Mouse (Mus musculus) intestine, embryonic 14.5 days (tissue): ENCODE data around the gene Wdr92. TPM values are rescaled to one million over a fixed set of nuclear protein-coding genes. Genes with fewer than 3 reads are reported as not detected.

Source experiments
- ATAC-seq: fragments of 200-750 bp; cut with Nextera tagmentation; replicated peaks from 2 replicates; pipeline ENCODE4 v1.8.0; 2017; ENCODE audit warnings: low read depth, moderate number of reproducible peaks, moderate TSS enrichment, moderate library complexity; ENCODE audit not compliant: low FRiP score, low TSS enrichment
- DNase-seq: peaks from one replicate; pipeline ENCODE4 v3.0.0-alpha.2; 2018; ENCODE audit warnings: low spot score
- H3K27ac ChIP-seq: fragments of 300-500 bp; sonication (generic); 2 replicates; pipeline ENCODE4 v1.5.1; 2014; ENCODE audit warnings: low read depth, mild to moderate bottlenecking, control low read depth
- H3K27me3 ChIP-seq: fragments of 300-500 bp; sonication (generic); replicated peaks from 2 replicates; pipeline ENCODE4 v1.6.1; 2014; ENCODE audit warnings: low read length, control low read depth; ENCODE audit not compliant: control insufficient read depth, insufficient read depth
- H3K36me3 ChIP-seq: fragments of 300-500 bp; sonication (generic); 2 replicates; pipeline ENCODE4 v1.6.1; 2014; ENCODE audit warnings: low read length, control low read depth; ENCODE audit not compliant: control insufficient read depth, insufficient read depth
- H3K4me1 ChIP-seq: fragments of 300-500 bp; sonication (generic); replicated peaks from 2 replicates; pipeline ENCODE4 v1.6.1; 2014; ENCODE audit warnings: low read length, control low read depth, mixed read lengths; ENCODE audit not compliant: control insufficient read depth, insufficient read depth
- H3K4me2 ChIP-seq: fragments of 300-500 bp; sonication (generic); 2 replicates; pipeline ENCODE4 v1.6.1; 2014; ENCODE audit warnings: low read length
- H3K4me3 ChIP-seq: fragments of 300-500 bp; sonication (generic); 2 replicates; pipeline ENCODE4 v1.5.1; 2014; ENCODE audit warnings: low read depth, low read length, control low read depth, mixed read lengths
- H3K9ac ChIP-seq: fragments of 300-500 bp; sonication (generic); 2 replicates; pipeline ENCODE4 v1.6.1; 2014; ENCODE audit warnings: mild to moderate bottlenecking, low read length
- H3K9me3 ChIP-seq: fragments of 300-500 bp; sonication (generic); 2 replicates; pipeline ENCODE4 v1.6.1; 2016; ENCODE audit warnings: low read length, control low read depth; ENCODE audit not compliant: control insufficient read depth
- WGBS: fragments of 180-500 bp; shearing (Covaris S2); extraction: QIAGEN DNeasy Blood & Tissue Kit; methylation state at CpG from one replicate; pipeline ENCODE4 v1.1.7; 2014; 5-methylcytosine and 5-hydroxymethylcytosine counted together
- polyA plus RNA-seq: library from polyadenylated mRNA; unstranded; fragments of >200 nt; fragmentation: Nextera tagmentation; extraction: Ambion mirVana; gene quantifications from 2 replicates; pipeline ENCODE4 v1.2.1, GENCODE M21; 2014

Gene Wdr92
- polyA plus RNA-seq, 1 experiment from 2014 or later = 27.0 TPM

- H3K36me3 ChIP-seq = peaks cover 39% of the 10 kb centered on the region
- ATAC-seq = peak; percentile 50; the same call in 1 of the 2 replicates
- no peak overlapping the region for H3K9ac ChIP-seq
- no peaks in the 10 kb centered on the region for H3K27me3 ChIP-seq
- H3K4me3 ChIP-seq = no peak overlapping the region
- H3K4me2 ChIP-seq = no peak overlapping the region
- no peaks in the 10 kb centered on the region for H3K4me1 ChIP-seq
- H3K9me3 ChIP-seq = no peaks in the 10 kb centered on the region
- no peak overlapping the region for H3K27ac ChIP-seq
- 80% methylated on average over 9 of the region's 9 CpGs for WGBS
- no peak for DNase-seq
Measured at GRCm38 (mm10) chr11:17192151-17192844, 10.4 kb downstream of the Wdr92 start.

- Histone ChIP-seq H3K9ac (no peak overlapping the region), H3K27ac (no peak overlapping the region), H3K36me3 (peaks cover 91% of the 10 kb centered on the region), H3K4me2 (no peak overlapping the region), H3K4me3 (no peak overlapping the region), H3K9me3 (no peaks in the 10 kb centered on the region), H3K27me3 (no peaks in the 10 kb centered on the region), H3K4me1 (no peaks in the 10 kb centered on the region)
- DNase-seq (no peak), ATAC-seq (no peak)
- 85% methylated on average over 5 of the region's 5 CpGs for WGBS
Measured at GRCm38 (mm10) chr11:17199170-17199569, 17.3 kb downstream of the Wdr92 start.

GRCm38 (mm10) chr11:17199840-17200501, 18.1 kb downstream of the Wdr92 start:
- Histone ChIP-seq H3K4me2 (no peak overlapping the region), H3K36me3 (peaks cover 91% of the 10 kb centered on the region), H3K27me3 (no peaks in the 10 kb centered on the region), H3K9ac (no peak overlapping the region), H3K4me1 (no peaks in the 10 kb centered on the region), H3K4me3 (no peak overlapping the region), H3K27ac (no peak overlapping the region), H3K9me3 (no peaks in the 10 kb centered on the region)
- 90% methylated on average over 3 of the region's 3 CpGs for WGBS
- ATAC-seq (no peak), DNase-seq (no peak)

GRCm38 (mm10) chr11:17200936-17201335, 19.0 kb downstream of the Wdr92 start:
- DNase-seq (no peak), ATAC-seq (no peak)
- Histone ChIP-seq H3K9me3 (no peaks in the 10 kb centered on the region), H3K4me2 (no peak overlapping the region), H3K4me3 (no peak overlapping the region), H3K27ac (no peak overlapping the region), H3K27me3 (no peaks in the 10 kb centered on the region), H3K36me3 (peaks cover 88% of the 10 kb centered on the region), H3K9ac (no peak overlapping the region), H3K4me1 (no peaks in the 10 kb centered on the region)
- 90% methylated on average over 4 of the region's 4 CpGs for WGBS

- Histone ChIP-seq H3K36me3 (peaks cover 87% of the 10 kb centered on the region), H3K27me3 (no peaks in the 10 kb centered on the region), H3K4me3 (no peak overlapping the region), H3K4me1 (no peaks in the 10 kb centered on the region), H3K27ac (no peak overlapping the region), H3K9ac (no peak overlapping the region), H3K4me2 (no peak overlapping the region), H3K9me3 (no peaks in the 10 kb centered on the region)
- DNase-seq = no peak
- no peak for ATAC-seq
- 91% methylated on average over 6 of the region's 6 CpGs for WGBS
Measured at GRCm38 (mm10) chr11:17202481-17202880, 20.6 kb downstream of the Wdr92 start.

- Histone ChIP-seq H3K4me3 (peak within 1 kb of the TSS; percentile 96), H3K9me3 (no peaks in the 10 kb centered on the region), H3K27ac (peak within 1 kb of the TSS; percentile 90), H3K9ac (peak within 1 kb of the TSS; percentile 90), H3K4me2 (peak within 1 kb of the TSS; percentile 89), H3K4me1 (peaks cover 20% of the 10 kb centered on the region), H3K36me3 (peaks cover 28% of the 10 kb centered on the region), H3K27me3 (no peaks in the 10 kb centered on the region)
- ATAC-seq (peak; percentile 98), DNase-seq (peak; percentile 98)
- WGBS = under 1% methylated on average over 65 of the region's 65 CpGs
Measured at GRCm38 (mm10) chr11:17211258-17212140, 29.6 kb downstream of the Wdr92 start, which contains the start of gene Pno1. Gene Pno1 (minus strand): TSS chr11:17211568.

- peak overlapping the region; percentile 90 for H3K9ac ChIP-seq
- DNase-seq = no peak
- peak overlapping the region; percentile 90; the same call in 1 of the 2 replicates for H3K27ac ChIP-seq
- peaks cover 20% of the 10 kb centered on the region for H3K4me1 ChIP-seq
- H3K27me3 ChIP-seq = no peaks in the 10 kb centered on the region
- no peak for ATAC-seq
- peaks cover 22% of the 10 kb centered on the region for H3K36me3 ChIP-seq
- 2% methylated on average over 10 of the region's 10 CpGs for WGBS
- peak overlapping the region; percentile 89 for H3K4me2 ChIP-seq
- peak overlapping the region; percentile 96 for H3K4me3 ChIP-seq
- no peaks in the 10 kb centered on the region for H3K9me3 ChIP-seq
Measured at GRCm38 (mm10) chr11:17212141-17212495, 30.2 kb downstream of the Wdr92 start.

GRCm38 (mm10) chr11:17212903-17213509, 31.1 kb downstream of the Wdr92 start:
- DNase-seq = no peak
- H3K27ac ChIP-seq = no peak overlapping the region
- peaks cover 15% of the 10 kb centered on the region for H3K36me3 ChIP-seq
- no peak overlapping the region for H3K9ac ChIP-seq
- H3K4me2 ChIP-seq = peak overlapping the region; percentile 89
- H3K4me3 ChIP-seq = peak overlapping the region; percentile 96; the same call in 1 of the 2 replicates
- ATAC-seq = no peak
- no peaks in the 10 kb centered on the region for H3K27me3 ChIP-seq
- WGBS = 70% methylated on average over 5 of the region's 5 CpGs
- H3K4me1 ChIP-seq = peaks cover 20% of the 10 kb centered on the region
- H3K9me3 ChIP-seq = no peaks in the 10 kb centered on the region
